Mouse (Mus musculus) left cerebral cortex, postnatal 10 days (tissue): ENCODE data around the gene Xirp1. TPM values are rescaled to one million over a fixed set of nuclear protein-coding genes. Genes with fewer than 3 reads are reported as not detected.

Source experiments
- DNase-seq, 2 experiments: peaks; one replicate each; pipeline ENCODE4 v3.0.0; 2021 to 2022; ENCODE audit warnings: low spot score in 2 of 2, mixed read lengths in 1 of 2; ENCODE audit errors: extremely low spot score in 1 of 2
- intact Hi-C: fragments of 180-260 bp; cut with DNase I; formaldehyde crosslinking; loops from one replicate; pipeline ENCODE4 v1.15.1; 2025
- total RNA-seq, 2 experiments: library from RNA; stranded (reverse); gene quantifications; 2 replicates each; pipeline ENCODE4 v1.2.3; 2021

The Xirp1 gene
- total RNA-seq, 2 experiments from 2014 or later: 0.11 TPM; not detected in 1

DNA sequence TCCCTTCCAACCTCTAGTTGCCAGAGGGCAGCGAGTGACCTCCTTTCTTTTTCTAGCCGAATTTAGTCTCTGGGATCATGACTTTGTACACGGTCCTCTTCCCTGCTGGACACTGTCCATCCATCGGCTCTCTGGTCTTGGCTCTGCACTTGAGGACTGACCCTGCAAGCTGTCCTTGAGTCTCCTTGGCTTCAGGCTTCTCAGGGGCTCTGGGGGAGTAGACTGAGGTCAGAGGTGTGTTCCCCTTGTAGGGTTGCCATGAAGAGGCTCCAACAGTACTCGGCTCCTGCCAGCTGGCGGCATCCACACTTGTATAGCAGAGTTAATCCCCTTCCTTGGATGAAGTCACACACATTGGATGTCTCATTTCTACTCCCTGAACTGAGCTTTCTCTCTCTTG lies 23.8 kb downstream of the Xirp1 start:
- DNase-seq: no peak
- intact Hi-C loops: no loop called here

DNA sequence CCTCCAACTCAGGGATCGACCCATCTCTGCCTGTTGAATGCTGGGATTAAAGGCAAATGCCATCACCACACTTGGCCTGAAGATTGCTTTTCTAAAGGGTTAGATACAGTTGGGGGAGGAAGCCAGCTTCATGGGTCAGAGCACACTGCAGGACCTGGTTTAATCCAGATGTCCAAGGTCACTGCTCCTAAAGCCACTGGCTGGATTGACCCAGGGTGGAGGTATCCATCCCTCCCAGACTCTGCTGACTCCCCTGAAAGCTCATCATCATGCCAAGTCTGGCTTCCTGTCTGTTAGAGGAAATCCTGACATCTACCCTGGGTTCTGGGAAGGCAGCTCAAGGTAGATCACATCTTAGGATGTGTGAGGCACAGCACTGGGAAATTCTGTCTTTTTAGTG lies 24.6 kb downstream of the Xirp1 start:
- no peak for DNase-seq
- intact Hi-C loops: no loop called here

GRCm38 (mm10) chr9:119996080-119996479 lies 27.3 kb downstream of the Xirp1 start:
- intact Hi-C loops: no loop called here
- DNase-seq: no peak

- intact Hi-C loops: no loop called here
- no peak for DNase-seq
Measured at GRCm38 (mm10) chr9:119994207-119994606, 29.2 kb downstream of the Xirp1 start.

- intact Hi-C loops: no loop called here
Measured at GRCm38 (mm10) chr9:119993092-119993844, 30.1 kb downstream of the Xirp1 start.

DNA sequence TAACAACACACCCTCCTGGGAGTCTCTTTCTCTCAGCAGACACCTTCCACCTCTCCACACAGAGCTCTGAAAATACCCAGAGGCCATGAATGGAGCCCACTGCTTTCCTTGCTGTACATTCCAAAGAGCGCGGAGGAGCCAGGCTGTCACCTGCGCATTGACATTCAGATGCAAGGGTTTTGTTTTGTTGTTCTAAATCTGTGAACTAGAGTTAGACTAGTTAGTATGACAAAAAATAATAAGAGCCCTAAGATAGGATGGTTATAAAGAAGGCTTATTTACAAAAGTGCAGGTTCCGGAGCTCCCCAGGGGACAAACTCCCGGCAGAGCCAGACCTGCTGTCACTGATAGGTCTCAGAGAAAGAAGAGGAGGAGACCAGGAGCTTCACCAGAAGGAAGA lies 32.1 kb downstream of the Xirp1 start:
- no peak for DNase-seq
- intact Hi-C loops: no loop called here

More at GRCm38 (mm10) chr9:119993092-119993844, 30.1 kb downstream of the Xirp1 start:
- no peak for DNase-seq

- intact Hi-C loops: no loop called here
- DNase-seq: no peak
Measured at GRCm38 (mm10) chr9:119988304-119988703, 35.1 kb downstream of the Xirp1 start.

DNA sequence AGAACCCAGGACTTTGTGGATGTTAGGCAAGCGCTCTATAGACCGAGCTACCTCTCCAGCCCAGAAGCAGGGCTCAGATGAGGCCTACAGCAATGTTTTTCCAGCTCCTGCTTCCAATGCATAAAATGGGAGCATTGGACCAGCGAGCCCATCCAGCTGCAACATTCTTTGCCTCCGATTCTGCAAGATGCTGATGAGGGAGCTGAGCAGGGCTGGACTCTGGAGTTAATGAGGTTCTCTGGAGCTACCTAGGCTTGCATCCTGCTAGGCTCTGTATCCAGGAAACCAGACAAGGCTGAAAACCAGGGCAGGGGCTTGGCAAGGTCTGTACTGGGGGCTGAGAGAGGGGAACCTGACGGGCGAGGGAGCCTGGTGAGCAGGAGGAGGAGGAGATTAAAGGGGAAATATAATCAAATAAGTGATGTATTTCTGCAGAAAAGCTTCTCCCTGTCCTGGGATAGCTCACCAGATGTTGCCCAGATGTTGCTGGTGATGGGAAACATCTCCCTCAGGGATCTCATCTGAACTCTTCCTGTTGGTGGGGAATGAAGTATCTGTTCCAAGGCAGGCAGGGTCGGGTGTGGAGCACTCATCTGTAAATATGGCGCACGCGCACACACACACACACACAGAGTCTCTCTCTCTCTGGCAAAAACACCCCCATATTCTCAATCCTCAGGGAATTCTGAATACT lies 37.4 kb downstream of the Xirp1 start:
- DNase-seq: no peak
- intact Hi-C loops: no loop called here

DNA sequence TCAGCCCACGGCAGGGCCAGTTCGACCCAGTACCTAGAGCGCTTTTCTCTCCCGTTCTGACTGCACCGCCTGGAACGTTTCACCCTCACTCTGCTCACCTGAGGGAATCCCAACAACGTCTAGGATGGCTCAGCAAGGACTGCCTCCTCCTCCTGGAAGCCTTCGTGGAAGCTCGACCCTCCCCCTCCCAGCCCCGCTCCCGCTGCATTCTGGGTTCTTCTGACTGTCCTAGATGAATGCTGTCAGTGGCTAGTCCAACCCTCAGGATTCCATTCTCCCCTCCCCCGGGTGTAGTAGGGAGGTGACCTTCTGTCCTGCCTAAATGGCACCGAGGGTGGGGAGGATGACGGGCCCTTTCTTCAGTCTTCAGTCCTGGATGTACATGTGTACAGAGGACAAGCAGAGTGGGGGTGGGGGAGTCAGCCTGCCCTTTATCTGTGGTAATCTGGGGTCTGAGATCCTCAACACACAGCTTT lies 38.8 kb downstream of the Xirp1 start, which contains the start of gene Csrnp1:
Gene Csrnp1 (minus strand): TSS at position 123 of the 476 bp plus-strand sequence.
- intact Hi-C loops: loop anchor here (5.0 kb wide), 1 partner anchor 47 kb away; the partner anchor contains the start of genes Gorasp1 and Ttc21a
- peak in 1 of 2 experiments; percentile 38 for DNase-seq

- intact Hi-C loops: loop anchor here (2.0 to 5.0 kb wide), 2 partner anchors 27 to 47 kb away; partner anchors contain the start of genes Gorasp1 and Ttc21a
- DNase-seq: peak; percentile 69 to 94
Measured at GRCm38 (mm10) chr9:119983585-119984535, 39.5 kb downstream of the Xirp1 start.

DNA sequence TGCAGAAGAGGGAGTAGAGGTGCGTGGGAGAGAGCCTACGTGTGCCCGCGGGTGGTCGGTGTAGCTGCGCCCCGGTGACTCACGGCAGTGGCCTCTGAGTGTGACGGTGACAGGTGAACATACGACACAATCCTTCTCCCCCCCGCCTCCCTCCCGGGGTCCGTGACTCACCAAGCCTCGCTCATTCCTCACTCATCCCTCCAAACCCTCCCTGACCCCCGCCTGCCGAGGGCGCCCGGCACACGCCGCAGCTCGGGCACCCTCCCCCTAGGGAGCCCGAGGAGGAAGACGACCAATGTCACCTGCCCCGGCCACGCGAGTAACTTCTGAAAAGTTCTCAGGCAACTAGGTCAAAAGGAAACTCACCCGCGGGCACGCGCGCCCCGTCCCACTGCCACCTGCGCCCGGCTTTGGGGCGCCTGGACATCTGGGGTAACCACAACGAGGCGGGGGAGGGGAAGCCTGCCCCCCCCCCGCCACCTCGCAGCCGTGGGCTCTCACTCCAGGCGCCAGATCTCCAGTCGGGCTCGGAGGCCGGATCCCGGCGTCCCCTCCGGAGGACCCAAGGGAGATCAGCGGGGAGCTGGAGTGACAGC lies 40.3 kb downstream of the Xirp1 start:
- peak in 1 of 2 experiments; percentile 64 for DNase-seq
- intact Hi-C loops: loop anchor here (2.0 to 5.0 kb wide), 2 partner anchors 28 to 46 kb away; partner anchors contain the start of genes Gorasp1 and Ttc21a

DNA sequence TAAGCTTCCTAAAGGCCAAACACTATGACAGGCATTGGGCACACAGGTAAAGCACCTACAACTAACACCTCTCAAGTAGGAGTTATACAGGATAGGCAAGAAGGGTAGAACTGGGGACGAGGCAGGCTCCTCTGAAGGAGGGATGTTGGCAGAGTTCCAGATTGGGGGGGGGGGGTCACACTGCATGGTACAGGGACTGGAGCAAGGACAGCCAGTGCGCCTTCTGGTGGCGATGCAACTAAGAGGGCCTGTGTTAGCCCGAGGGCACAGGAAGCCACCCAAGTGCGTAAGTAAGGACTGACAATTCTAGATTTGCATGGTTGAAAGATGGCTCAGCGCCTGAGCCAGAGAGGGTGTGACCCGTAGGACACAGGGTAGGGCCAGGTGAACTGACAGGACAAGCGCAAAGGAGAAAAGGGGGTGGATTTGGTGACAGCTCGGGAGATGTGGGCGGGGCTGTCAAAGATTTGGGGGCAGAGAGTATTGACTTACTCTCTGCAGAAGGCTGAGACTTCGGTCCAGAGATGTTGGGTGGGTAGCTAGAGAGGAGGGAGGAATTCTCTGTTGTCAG lies 41.1 kb downstream of the Xirp1 start:
- intact Hi-C loops: loop anchor here (2.0 to 5.0 kb wide), 2 partner anchors 28 to 45 kb away; partner anchors contain the start of genes Gorasp1 and Ttc21a
- peak in 1 of 2 experiments; percentile 82 for DNase-seq

GRCm38 (mm10) chr9:119981183-119982179 lies 41.9 kb downstream of the Xirp1 start:
- intact Hi-C loops: loop anchor here (2.0 to 5.0 kb wide), 2 partner anchors 29 to 44 kb away; partner anchors contain the start of genes Gorasp1 and Ttc21a
- peak in 1 of 2 experiments; percentile 89 for DNase-seq

DNA sequence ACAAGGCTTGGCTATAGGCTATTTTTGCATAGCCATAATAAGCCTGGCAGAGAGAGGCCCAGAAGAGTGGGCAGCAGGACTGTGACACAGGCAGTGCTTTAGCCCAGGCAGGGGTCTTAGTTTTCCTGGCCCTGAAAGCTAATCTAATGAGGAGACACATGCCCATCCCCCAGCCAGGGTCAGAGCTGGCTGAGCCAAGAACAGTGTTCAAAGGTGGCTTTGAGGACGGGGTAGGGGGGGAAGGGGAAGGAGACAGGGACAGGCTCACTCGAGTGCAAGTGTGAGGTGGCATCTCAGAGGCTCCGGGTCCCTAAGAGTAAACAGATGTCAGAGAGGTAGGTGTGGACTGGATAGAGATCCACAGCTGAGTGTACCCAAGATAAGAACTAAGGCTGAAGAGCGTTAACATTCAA lies 42.6 kb downstream of the Xirp1 start:
- DNase-seq: peak in 1 of 2 experiments; percentile 51
- intact Hi-C loops: loop anchor here (5.0 kb wide), 1 partner anchor 43 kb away; the partner anchor contains the start of genes Gorasp1 and Ttc21a

GRCm38 (mm10) chr9:119979749-119980148 lies 43.6 kb downstream of the Xirp1 start:
- no peak for DNase-seq
- intact Hi-C loops: loop anchor here (5.0 kb wide), 1 partner anchor 42 kb away; the partner anchor contains the start of genes Gorasp1 and Ttc21a

DNA sequence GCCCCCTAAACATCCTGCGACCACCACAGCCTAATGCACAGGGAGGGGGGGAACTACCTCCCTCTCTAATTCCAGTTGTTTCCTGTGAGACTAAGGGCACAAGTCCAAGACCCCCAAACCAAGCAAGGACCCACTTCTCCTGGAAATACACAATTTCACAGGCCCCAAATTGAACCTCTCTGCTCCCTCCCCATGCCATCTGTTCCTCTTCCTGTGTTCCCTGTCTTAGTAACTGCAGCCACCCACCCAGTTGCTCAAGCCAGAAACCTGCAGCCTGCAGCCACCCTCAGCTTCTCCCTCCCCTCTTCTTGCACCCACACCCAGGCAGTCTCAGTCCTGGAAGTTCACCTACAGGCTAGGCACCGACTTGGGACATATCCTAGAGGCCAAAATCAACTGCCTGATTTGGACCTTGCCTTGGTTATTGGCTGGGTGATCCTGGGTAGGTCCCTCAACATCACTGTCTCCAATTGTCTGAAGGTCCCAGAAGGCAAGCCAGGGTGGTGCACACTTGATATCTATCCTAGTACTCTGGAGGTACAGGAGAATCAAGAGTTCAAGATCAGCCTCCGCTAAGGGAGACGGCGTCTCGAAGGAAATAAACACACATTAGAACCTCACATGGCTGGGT lies 44.5 kb downstream of the Xirp1 start:
- intact Hi-C loops: no loop called here
- peak in 1 of 2 experiments; percentile 39 for DNase-seq
